Mouse (Mus musculus): ENCODE measurements around the gene Ywhae. TPM values are rescaled to one million over a fixed set of nuclear protein-coding genes. Genes with fewer than 3 reads are reported as not detected.
"Not testable (repeated sequence)": the region's sequence is repeated elsewhere in the genome, so short reads cannot be mapped to it uniquely, and the experiment has no call there.

Gene Ywhae
- total and polyA plus RNA-seq, 3 experiments: 219 to 1,033 (median 577) TPM

- H3K4me3 ChIP-seq (ENCODE audit: low read depth, low read length): no peak overlapping the region
- DNase-seq (ENCODE audit: low spot score): no peak
- H3K9me3 ChIP-seq (replicated peaks): no peaks in the 10 kb centered on the region
- H3K36me3 ChIP-seq (replicated peaks): peaks cover 91% of the 10 kb centered on the region
- peaks cover 21% of the 10 kb centered on the region for H3K4me1 ChIP-seq (ENCODE audit: insufficient read depth, low read depth, low read length)
- no peak for ATAC-seq (ENCODE audit: extremely low read depth, insufficient number of reproducible peaks, low FRiP score, poor library complexity, severe bottlenecking)
- no peak for TF ChIP-seq GATA2 (IDR thresholded peaks at IDR 0.05; ENCODE audit: borderline replicate concordance, low read depth, low read length)
- no peak for TF ChIP-seq POLR2AphosphoS5 (IDR thresholded peaks at IDR 0.05; ENCODE audit: insufficient replicate concordance, low read depth, low read length)
- TF ChIP-seq TAL1 (conservative IDR thresholded peaks at IDR 0.05; ENCODE audit: low read depth, low read length): no peak
- TF ChIP-seq GATA1 (IDR thresholded peaks at IDR 0.05; ENCODE audit: borderline replicate concordance, low read length): no peak
- no peak for TF ChIP-seq CTCF (IDR thresholded peaks at IDR 0.05; ENCODE audit: low read depth, low read length)
- no peaks in the 10 kb centered on the region for H3K27me3 ChIP-seq (ENCODE audit: insufficient read depth, low read length)
These were observed 41.6 kb upstream of the Ywhae start for GRCm38 (mm10) chr11:75691047-75691446.

DNA sequence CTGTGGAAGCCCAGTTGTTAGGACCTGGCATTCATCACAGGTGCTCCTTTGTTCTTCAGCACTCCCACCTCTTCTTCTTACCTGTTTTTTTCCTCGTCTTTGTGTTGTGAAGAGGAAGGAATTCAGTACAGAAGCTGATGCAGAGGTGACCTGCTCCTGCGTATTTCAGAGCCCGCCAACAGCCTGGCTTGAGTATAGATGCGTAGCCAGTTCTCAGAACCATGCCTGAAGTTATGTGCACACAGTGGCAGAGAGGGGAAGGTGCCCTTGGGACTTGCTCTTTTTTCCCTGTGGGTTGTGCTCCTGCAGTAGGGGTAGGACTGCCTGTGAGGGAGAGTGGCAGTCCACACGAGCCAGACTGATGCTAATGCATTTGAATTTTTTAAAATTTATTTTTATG is 39.1 kb upstream of the Ywhae start:
- ATAC-seq (ENCODE audit: extremely low read depth, insufficient number of reproducible peaks, low FRiP score, poor library complexity, severe bottlenecking) (no peak), DNase-seq (ENCODE audit: low spot score) (no peak)
- Histone ChIP-seq H3K4me1 (ENCODE audit: insufficient read depth, low read depth, low read length) (peaks cover 12% of the 10 kb centered on the region; the same call in 1 of the 2 replicates), H3K27me3 (ENCODE audit: insufficient read depth, low read length) (no peaks in the 10 kb centered on the region), H3K36me3 (replicated peaks) (peaks cover 97% of the 10 kb centered on the region), H3K4me3 (ENCODE audit: low read depth, low read length) (no peak overlapping the region), H3K9me3 (replicated peaks) (no peaks in the 10 kb centered on the region)
- TF ChIP-seq POLR2AphosphoS5 (IDR thresholded peaks at IDR 0.05; ENCODE audit: insufficient replicate concordance, low read depth, low read length) (no peak), GATA1 (IDR thresholded peaks at IDR 0.05; ENCODE audit: borderline replicate concordance, low read length) (no peak), CTCF (IDR thresholded peaks at IDR 0.05; ENCODE audit: low read depth, low read length) (no peak), TAL1 (conservative IDR thresholded peaks at IDR 0.05; ENCODE audit: low read depth, low read length) (no peak), GATA2 (IDR thresholded peaks at IDR 0.05; ENCODE audit: borderline replicate concordance, low read depth, low read length) (no peak)

GRCm38 (mm10) chr11:75697464-75697863 is 35.2 kb upstream of the Ywhae start:
- H3K36me3 ChIP-seq (replicated peaks): peaks cover 95% of the 10 kb centered on the region
- not testable (repeated sequence) for H3K4me3 ChIP-seq (ENCODE audit: low read depth, low read length); H3K27me3 ChIP-seq (ENCODE audit: insufficient read depth, low read length); ATAC-seq (ENCODE audit: extremely low read depth, insufficient number of reproducible peaks, low FRiP score, poor library complexity, severe bottlenecking); DNase-seq (ENCODE audit: low spot score); H3K9me3 ChIP-seq (replicated peaks)
- H3K4me1 ChIP-seq (ENCODE audit: insufficient read depth, low read depth, low read length): peaks cover 10% of the 10 kb centered on the region; the same call in 1 of the 2 replicates

DNA sequence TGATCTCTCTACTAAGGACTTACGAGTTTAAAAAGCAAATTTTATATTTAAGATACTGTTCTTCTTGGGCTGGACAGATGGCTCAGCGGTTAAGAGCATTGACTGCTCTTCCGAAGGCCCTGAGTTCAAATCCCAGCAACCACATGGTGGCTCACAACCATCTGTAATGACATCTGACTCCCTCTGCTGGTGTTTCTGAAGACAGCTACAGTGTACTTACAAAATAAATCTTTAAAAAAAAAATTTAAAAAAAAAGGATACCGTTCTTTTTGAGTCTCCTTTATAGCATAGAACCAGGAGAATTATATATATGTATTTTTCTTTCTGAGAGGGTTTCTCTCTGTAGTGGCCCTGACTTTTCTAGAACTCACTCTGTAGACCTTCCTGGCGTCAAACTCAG is 32.1 kb upstream of the Ywhae start:
- no peak overlapping the region for H3K4me3 ChIP-seq (ENCODE audit: low read depth, low read length)
- H3K9me3 ChIP-seq (replicated peaks): no peaks in the 10 kb centered on the region
- H3K4me1 ChIP-seq (ENCODE audit: insufficient read depth, low read depth, low read length): peaks cover 3% of the 10 kb centered on the region; the same call in 1 of the 2 replicates
- TF ChIP-seq GATA1 (IDR thresholded peaks at IDR 0.05; ENCODE audit: borderline replicate concordance, low read length): no peak
- no peak for TF ChIP-seq CTCF (IDR thresholded peaks at IDR 0.05; ENCODE audit: low read depth, low read length)
- TF ChIP-seq POLR2AphosphoS5 (IDR thresholded peaks at IDR 0.05; ENCODE audit: insufficient replicate concordance, low read depth, low read length): no peak
- no peak for TF ChIP-seq GATA2 (IDR thresholded peaks at IDR 0.05; ENCODE audit: borderline replicate concordance, low read depth, low read length)
- no peak for TF ChIP-seq TAL1 (conservative IDR thresholded peaks at IDR 0.05; ENCODE audit: low read depth, low read length)
- DNase-seq (ENCODE audit: low spot score) (no peak), ATAC-seq (ENCODE audit: extremely low read depth, insufficient number of reproducible peaks, low FRiP score, poor library complexity, severe bottlenecking) (no peak)
- H3K27me3 ChIP-seq (ENCODE audit: insufficient read depth, low read length): no peaks in the 10 kb centered on the region
- peaks cover 95% of the 10 kb centered on the region for H3K36me3 ChIP-seq (replicated peaks)

- no peak for DNase-seq (ENCODE audit: low spot score)
- H3K9me3 ChIP-seq (replicated peaks): no peaks in the 10 kb centered on the region
- no peak for TF ChIP-seq CTCF (IDR thresholded peaks at IDR 0.05; ENCODE audit: low read depth, low read length)
- TF ChIP-seq GATA2 (IDR thresholded peaks at IDR 0.05; ENCODE audit: borderline replicate concordance, low read depth, low read length): no peak
- TF ChIP-seq POLR2AphosphoS5 (IDR thresholded peaks at IDR 0.05; ENCODE audit: insufficient replicate concordance, low read depth, low read length): 0 out of 2 replicates have a peak, but pooled peaks have one; percentile 33
- no peak overlapping the region for H3K4me3 ChIP-seq (ENCODE audit: low read depth, low read length)
- ATAC-seq (ENCODE audit: extremely low read depth, insufficient number of reproducible peaks, low FRiP score, poor library complexity, severe bottlenecking): no peak
- H3K36me3 ChIP-seq (replicated peaks): peaks cover 93% of the 10 kb centered on the region
- peaks cover 3% of the 10 kb centered on the region; the same call in 1 of the 2 replicates for H3K4me1 ChIP-seq (ENCODE audit: insufficient read depth, low read depth, low read length)
- no peaks in the 10 kb centered on the region for H3K27me3 ChIP-seq (ENCODE audit: insufficient read depth, low read length)
These were observed 29.9 kb upstream of the Ywhae start for GRCm38 (mm10) chr11:75702761-75703160.

DNA sequence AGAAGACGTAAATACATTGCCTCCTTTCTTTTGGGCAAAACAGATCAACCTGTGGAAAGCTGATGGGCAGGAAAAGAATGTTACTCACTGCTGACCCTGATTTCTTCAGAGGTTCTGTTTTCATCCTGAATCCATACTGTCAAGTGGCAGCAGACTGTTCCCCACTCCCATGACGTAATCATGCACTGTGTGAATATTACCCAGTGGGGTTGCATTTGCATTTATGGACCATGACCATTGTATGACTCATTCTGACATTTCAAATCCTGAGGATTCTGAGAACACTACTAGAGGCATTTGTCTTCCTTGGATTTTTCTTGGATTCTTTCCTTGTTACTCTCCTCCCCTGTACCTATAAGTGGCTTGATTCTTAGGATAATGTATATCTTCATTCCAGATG is 28.9 kb upstream of the Ywhae start:
- Histone ChIP-seq H3K4me1 (ENCODE audit: insufficient read depth, low read depth, low read length) (peaks cover 3% of the 10 kb centered on the region; the same call in 1 of the 2 replicates), H3K9me3 (replicated peaks) (no peaks in the 10 kb centered on the region), H3K36me3 (replicated peaks) (peaks cover 88% of the 10 kb centered on the region), H3K27me3 (ENCODE audit: insufficient read depth, low read length) (no peaks in the 10 kb centered on the region), H3K4me3 (ENCODE audit: low read depth, low read length) (no peak overlapping the region)
- DNase-seq (ENCODE audit: low spot score) (no peak), ATAC-seq (ENCODE audit: extremely low read depth, insufficient number of reproducible peaks, low FRiP score, poor library complexity, severe bottlenecking) (no peak)
- TF ChIP-seq GATA1 (IDR thresholded peaks at IDR 0.05; ENCODE audit: borderline replicate concordance, low read length) (no peak), GATA2 (IDR thresholded peaks at IDR 0.05; ENCODE audit: borderline replicate concordance, low read depth, low read length) (no peak), POLR2AphosphoS5 (IDR thresholded peaks at IDR 0.05; ENCODE audit: insufficient replicate concordance, low read depth, low read length) (no peak), CTCF (IDR thresholded peaks at IDR 0.05; ENCODE audit: low read depth, low read length) (no peak), TAL1 (conservative IDR thresholded peaks at IDR 0.05; ENCODE audit: low read depth, low read length) (no peak)

DNA sequence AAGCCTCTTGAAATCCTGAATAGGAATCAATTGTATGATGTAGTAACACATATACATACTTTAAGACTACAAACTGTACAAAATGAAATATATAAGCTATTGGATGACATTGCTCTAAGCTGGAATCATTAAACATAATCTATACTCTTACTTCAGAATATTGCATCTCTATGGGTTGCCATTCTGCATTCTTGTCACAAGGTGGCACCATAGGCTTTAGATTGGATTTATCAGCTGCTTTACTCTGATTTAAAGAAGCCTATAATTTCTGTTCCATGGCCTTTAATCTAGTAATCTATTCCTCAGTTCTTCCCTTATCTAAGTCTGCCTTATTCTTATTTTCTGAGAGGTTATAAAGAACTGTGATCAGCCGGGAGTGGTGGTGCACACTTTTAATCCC is 18.7 kb upstream of the Ywhae start:
- no peak for DNase-seq (ENCODE audit: low spot score)
- TF ChIP-seq GATA1 (IDR thresholded peaks at IDR 0.05; ENCODE audit: borderline replicate concordance, low read length) (no peak), CTCF (IDR thresholded peaks at IDR 0.05; ENCODE audit: low read depth, low read length) (0 out of 2 replicates have a peak, but pooled peaks have one; percentile 30), GATA2 (IDR thresholded peaks at IDR 0.05; ENCODE audit: borderline replicate concordance, low read depth, low read length) (no peak), TAL1 (conservative IDR thresholded peaks at IDR 0.05; ENCODE audit: low read depth, low read length) (no peak)
- no peaks in the 10 kb centered on the region for H3K4me1 ChIP-seq (ENCODE audit: insufficient read depth, low read depth, low read length)
- no peaks in the 10 kb centered on the region for H3K9me3 ChIP-seq (replicated peaks)
- H3K36me3 ChIP-seq (replicated peaks): no peaks in the 10 kb centered on the region
- H3K27me3 ChIP-seq (ENCODE audit: insufficient read depth, low read length): 0 out of 2 replicates have a peak, but pooled peaks cover 2% of the 10 kb centered on the region
- ATAC-seq (ENCODE audit: extremely low read depth, insufficient number of reproducible peaks, low FRiP score, poor library complexity, severe bottlenecking): no peak
- H3K4me3 ChIP-seq (ENCODE audit: low read depth, low read length): no peak overlapping the region

Data from G1E (cell line).